ENCODE assay signal across 11 mouse cellular contexts in the genomic region with DNA sequence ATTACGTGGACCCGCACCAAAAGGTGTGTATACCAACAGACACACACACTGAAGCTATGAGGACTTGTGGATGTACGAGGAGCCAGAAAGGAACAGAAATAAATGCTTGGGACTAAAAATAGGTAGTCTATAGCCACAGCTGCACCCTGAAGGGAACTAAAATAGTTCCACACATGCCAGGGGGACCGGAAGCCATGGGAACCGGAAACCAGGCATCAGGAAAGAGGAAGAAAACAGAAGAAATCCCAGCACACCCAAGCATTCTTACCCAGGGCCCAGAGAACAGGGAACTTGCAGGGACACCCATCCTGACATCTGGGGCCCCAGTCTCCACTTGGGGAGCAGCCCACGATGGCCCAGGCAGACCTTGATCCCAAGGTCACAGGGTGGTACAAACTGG. TPM values are rescaled to one million over a fixed set of nuclear protein-coding genes. Genes with fewer than 3 reads are reported as not detected.
A peak's percentile ranks its signal among the peaks of the same experiment; 100 is the strongest.
DNase-seq lines count a peak whose midpoint lies in the region; ATAC-seq lines count a peak whose summit lies in the region.
"Had no signal": no experiment of that assay in that cellular context is flagged by ENCODE, and none has a peak within 500 bp of the region (broad histone marks: within the 10 kb centered on the region; RNA-seq: fewer than 3 reads in every experiment).

No protein-coding gene starts in this region.

- no peaks in the 10 kb centered on the region for H3K36me3 ChIP-seq in kidney, embryonic 16.5 days (ENCODE audit: insufficient read depth, low read length)
- peaks cover 7% of the 10 kb centered on the region; the same call in 1 of the 2 replicates for H3K36me3 ChIP-seq in heart, embryonic 13.5 days
- H3K36me3 ChIP-seq in midbrain, embryonic 10.5 days = peaks cover 12% of the 10 kb centered on the region; the same call in 1 of the 2 replicates
- H3K36me3 ChIP-seq: stomach, embryonic 15.5 days had no signal

- no peak overlapping the region for H3K4me2 ChIP-seq in kidney, embryonic 16.5 days (replicated peaks; ENCODE audit: low read depth, low read length)
- peak overlapping the region; percentile 13; the same call in 1 of the 2 replicates for H3K4me2 ChIP-seq in heart, embryonic 13.5 days
- H3K4me2 ChIP-seq: stomach, embryonic 15.5 days had no signal

- no peak for ATAC-seq in kidney, embryonic 16.5 days (ENCODE audit: low FRiP score, low TSS enrichment)
- ATAC-seq in heart, embryonic 13.5 days (ENCODE audit: extremely low read depth, insufficient number of reproducible peaks, low FRiP score, low TSS enrichment) = no peak

- no peaks in the 10 kb centered on the region for H3K27me3 ChIP-seq in kidney, embryonic 16.5 days (ENCODE audit: insufficient read depth, low read length)
- no peaks in the 10 kb centered on the region for H3K27me3 ChIP-seq in heart, embryonic 13.5 days (replicated peaks)
- H3K27me3 ChIP-seq in midbrain, embryonic 10.5 days (ENCODE audit: low read depth, poor library complexity, severe bottlenecking) = no peaks in the 10 kb centered on the region
- H3K27me3 ChIP-seq: CH12.LX; stomach, embryonic 15.5 days had no signal

- 82% methylated on average over 6 of the region's 6 CpGs for WGBS in kidney, embryonic 16.5 days
- WGBS in heart, embryonic 13.5 days = 50% methylated on average over 6 of the region's 6 CpGs
- 85% methylated on average over 6 of the region's 6 CpGs for whole genome bisulfite sequencing in midbrain, embryonic 10.5 days

- peak overlapping the region; percentile 70; the same call in 1 of the 2 replicates for H3K27ac ChIP-seq in kidney, embryonic 16.5 days (ENCODE audit: low read length)
- H3K27ac ChIP-seq in heart, embryonic 13.5 days (replicated peaks) = peak overlapping the region; percentile 76
- no peak overlapping the region for H3K27ac ChIP-seq in midbrain, embryonic 10.5 days (replicated peaks)
- H3K27ac ChIP-seq: stomach, embryonic 15.5 days had no signal

- no peak overlapping the region for H3K4me3 ChIP-seq in kidney, embryonic 16.5 days (ENCODE audit: low read length)
- no peak overlapping the region for H3K4me3 ChIP-seq in heart, embryonic 13.5 days
- H3K4me3 ChIP-seq in midbrain, embryonic 10.5 days = no peak overlapping the region
- H3K4me3 ChIP-seq: stomach, embryonic 15.5 days had no signal

- peaks cover 33% of the 10 kb centered on the region for H3K4me1 ChIP-seq in kidney, embryonic 16.5 days (ENCODE audit: insufficient read depth, low read length)
- H3K4me1 ChIP-seq in heart, embryonic 13.5 days = peaks cover 62% of the 10 kb centered on the region
- peaks cover 36% of the 10 kb centered on the region for H3K4me1 ChIP-seq in midbrain, embryonic 10.5 days

- H3K9ac ChIP-seq in kidney, embryonic 16.5 days (replicated peaks; ENCODE audit: low read length) = no peak overlapping the region
- H3K9ac ChIP-seq in heart, embryonic 13.5 days = peak overlapping the region; percentile 33
- H3K9ac ChIP-seq: stomach, embryonic 15.5 days had no signal

- no peaks in the 10 kb centered on the region for H3K9me3 ChIP-seq in kidney, embryonic 16.5 days (ENCODE audit: low read length)
- H3K9me3 ChIP-seq in heart, embryonic 13.5 days = no peaks in the 10 kb centered on the region
- H3K9me3 ChIP-seq in midbrain, embryonic 10.5 days (replicated peaks) = no peaks in the 10 kb centered on the region
- H3K9me3 ChIP-seq: stomach, embryonic 15.5 days had no signal

- DNase-seq in kidney, postnatal 10 days = no peak
- DNase-seq in lung, postnatal 4 days = peak; percentile 32 to 40
- no peak for DNase-seq in lung, postnatal 25 days (ENCODE audit: low spot score)
- DNase-seq in midbrain, embryonic 10.5 days (ENCODE audit: low spot score) = no peak
- no peak for DNase-seq in retina, postnatal 1 day
- DNase-seq: cerebellum, postnatal 14 days; layer of hippocampus, postnatal 36 days had no signal

RNA-seq across cellular contexts. Expression of a gene that starts 7.9 kb away (rescaled TPM):
- 91.8 and 103 TPM in 2 replicates for polyA plus RNA-seq in kidney, embryonic 16.5 days (2015; fragmentation: Nextera tagmentation; extraction: Ambion mirVana)
- 65.6 and 69.7 TPM in 2 replicates for polyA plus RNA-seq in heart, embryonic 13.5 days (2015; fragmentation: Nextera tagmentation; extraction: Ambion mirVana)
- polyA plus RNA-seq in midbrain, embryonic 10.5 days (2016; fragmentation: Nextera tagmentation; extraction: Ambion mirVana) = 48.1 and 52.3 TPM in 2 replicates

RNA-seq across cellular contexts. Expression of a gene that starts 56.1 kb away (rescaled TPM):
- 0.34 and 0.51 TPM in 2 replicates for polyA plus RNA-seq in kidney, embryonic 16.5 days (2015; fragmentation: Nextera tagmentation; extraction: Ambion mirVana)
- polyA plus RNA-seq in heart, embryonic 13.5 days (2015; fragmentation: Nextera tagmentation; extraction: Ambion mirVana) = 0.68 and 0.70 TPM in 2 replicates
- polyA plus RNA-seq in midbrain, embryonic 10.5 days (2016; fragmentation: Nextera tagmentation; extraction: Ambion mirVana) = 0.56 and 0.57 TPM in 2 replicates

RNA-seq across cellular contexts. Expression of a gene that starts 57.0 kb away (rescaled TPM):
- 1,279 and 1,344 TPM in 2 replicates for polyA plus RNA-seq in kidney, embryonic 16.5 days (2015; fragmentation: Nextera tagmentation; extraction: Ambion mirVana)
- 819 and 833 TPM in 2 replicates for polyA plus RNA-seq in heart, embryonic 13.5 days (2015; fragmentation: Nextera tagmentation; extraction: Ambion mirVana)
- 957 and 1,129 TPM in 2 replicates for polyA plus RNA-seq in midbrain, embryonic 10.5 days (2016; fragmentation: Nextera tagmentation; extraction: Ambion mirVana)

Comparison
In these comparisons a context has a peak if more than half of its experiments do, and no peak if none do; other contexts are left out.
1. DNase-seq: peak in lung, postnatal 4 days (2 of 2); none in kidney, postnatal 10 days (single experiment), lung, postnatal 25 days (single experiment), midbrain, embryonic 10.5 days (single experiment) and retina, postnatal 1 day (single experiment).